Mouse (Mus musculus) kidney, adult 11 months (tissue): ENCODE measurements around the gene Mthfr.

Experiments
- DNase-seq: peaks from one replicate; pipeline ENCODE4 v3.0.0; 2022

Gene Mthfr

DNA sequence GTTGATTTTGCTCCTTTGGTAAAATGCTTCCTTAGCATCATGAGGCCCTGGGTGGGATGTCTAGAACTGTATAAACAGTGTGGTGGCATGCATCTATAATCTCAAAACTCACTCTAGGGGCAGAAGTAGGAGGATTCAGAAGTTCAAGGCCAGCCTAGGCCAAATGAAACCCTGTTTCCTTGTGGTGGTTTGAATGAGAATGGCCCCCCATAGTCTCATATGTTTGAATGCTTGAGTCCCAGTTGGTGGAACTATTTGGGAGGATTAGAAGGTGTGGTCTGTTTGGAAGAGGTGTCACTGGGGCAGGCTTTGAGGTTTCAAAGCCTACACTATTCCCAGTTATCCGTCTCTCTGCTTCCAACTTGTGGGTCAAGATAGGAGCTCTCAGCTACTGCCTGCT, 52.3 kb downstream of the Mthfr start:
- DNase-seq: no peak

DNA sequence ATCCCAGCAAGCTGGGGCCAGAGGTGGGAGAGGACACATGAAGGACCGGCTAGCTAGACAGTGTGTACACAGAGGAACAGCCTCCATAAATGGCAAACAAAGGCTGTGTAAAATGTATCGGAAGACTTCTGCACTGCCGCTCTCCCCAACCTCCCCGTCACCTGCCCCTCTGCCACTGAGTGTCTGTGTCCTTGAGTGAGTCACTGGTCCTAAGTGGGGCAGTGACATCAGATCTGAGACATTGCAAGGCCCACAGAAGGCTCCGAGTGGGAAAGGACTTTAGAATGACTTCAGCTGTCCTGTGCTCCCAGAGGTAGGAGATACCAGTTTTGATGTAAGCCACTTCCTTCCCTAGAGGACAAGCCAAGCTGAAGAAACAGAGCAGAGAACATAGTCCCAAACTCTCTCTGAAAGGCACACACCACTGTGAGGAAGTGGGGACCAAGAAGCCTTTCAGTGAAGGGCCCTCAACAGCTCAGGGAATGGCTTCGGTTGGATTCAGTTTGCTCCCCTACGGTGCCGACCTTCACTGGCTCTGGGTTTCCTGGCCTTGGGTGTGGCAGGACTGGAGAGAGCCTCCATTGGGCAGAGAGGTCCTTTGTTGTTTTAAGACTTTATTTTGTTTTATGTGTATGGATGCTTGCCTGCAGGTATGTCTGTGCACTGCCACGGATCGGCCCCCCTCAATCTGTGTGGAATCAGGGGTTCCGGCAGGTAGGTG, 53.8 kb downstream of the Mthfr start:
- DNase-seq: no peak

DNA sequence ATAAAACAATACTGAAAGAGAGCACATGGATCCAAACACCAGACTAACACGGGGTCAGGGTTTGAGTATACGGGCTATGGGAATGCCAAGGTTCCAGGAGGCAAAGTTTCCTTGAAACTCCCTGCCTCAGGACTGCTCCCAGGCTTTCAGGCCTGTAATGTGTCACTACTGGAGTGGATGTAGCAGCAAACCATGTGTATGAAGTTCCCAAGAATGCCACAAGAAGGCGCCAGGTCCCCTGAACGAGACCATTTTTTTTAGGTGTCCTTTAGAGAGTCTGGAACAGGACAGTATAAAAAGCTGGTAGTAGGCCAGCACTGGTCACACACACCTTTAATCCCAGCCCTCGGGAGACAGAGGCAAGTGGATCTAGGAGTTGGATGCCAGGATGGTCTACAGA, 55.3 kb downstream of the Mthfr start:
- DNase-seq: no peak

DNA sequence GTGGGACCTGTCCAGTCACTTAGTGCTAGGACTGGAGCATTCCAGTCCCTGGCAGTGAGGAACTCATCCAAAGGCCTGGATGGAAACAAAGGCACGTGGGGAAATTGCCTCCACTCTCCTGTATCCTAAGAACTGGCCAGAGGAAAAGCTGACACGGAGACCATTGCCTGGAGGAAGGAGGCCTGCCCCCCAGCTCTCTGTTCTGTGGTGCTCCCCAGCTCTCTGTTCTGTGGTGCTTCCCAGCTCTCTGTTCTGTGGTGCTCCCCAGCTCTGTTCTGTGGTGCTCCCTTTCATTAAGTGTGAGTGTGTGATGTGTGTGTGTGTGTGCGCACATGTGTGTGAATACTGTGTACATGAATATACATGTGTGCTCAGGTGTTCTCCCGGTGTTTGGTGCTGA, 56.2 kb downstream of the Mthfr start:
- DNase-seq: no peak

DNA sequence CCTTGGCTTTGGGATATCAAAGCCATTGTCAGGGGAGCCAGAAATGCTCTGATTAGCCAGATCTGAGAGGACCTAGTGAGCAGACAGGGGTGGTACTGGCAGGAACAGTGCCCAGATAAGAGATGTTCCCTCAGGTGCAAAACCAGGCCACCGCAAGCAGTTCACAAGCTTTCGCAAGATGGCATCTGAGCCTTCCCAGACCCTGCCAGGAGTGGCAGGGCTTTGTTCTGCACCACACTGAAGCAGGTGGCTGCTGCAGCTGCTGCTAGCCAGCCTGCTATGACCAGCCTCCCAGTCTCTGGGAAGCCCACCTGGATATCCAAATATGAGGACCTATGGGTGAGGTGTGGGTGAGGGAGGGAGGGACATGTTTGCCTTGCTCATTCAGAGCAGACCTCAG, 59.1 kb downstream of the Mthfr start:
- no peak for DNase-seq

DNA sequence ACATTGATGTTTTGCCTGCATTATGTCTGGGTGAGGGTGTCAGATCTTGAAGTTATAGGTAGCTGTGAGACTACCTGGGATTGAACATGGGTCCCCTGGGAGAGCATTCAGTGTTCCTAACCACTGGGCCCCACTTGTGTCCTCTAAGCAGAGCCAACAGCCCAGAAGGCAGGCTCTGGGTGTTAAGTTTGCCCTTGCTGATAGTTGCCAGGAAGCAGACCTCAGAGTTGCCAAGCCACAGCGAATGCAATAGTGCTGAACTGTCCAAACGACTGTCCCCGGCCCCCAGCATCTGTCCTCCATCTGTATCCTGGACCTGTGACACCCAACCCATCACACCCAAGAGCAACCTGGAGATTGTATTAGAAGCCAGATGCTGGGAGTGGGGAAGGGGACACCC, 59.8 kb downstream of the Mthfr start:
- DNase-seq: no peak

DNA sequence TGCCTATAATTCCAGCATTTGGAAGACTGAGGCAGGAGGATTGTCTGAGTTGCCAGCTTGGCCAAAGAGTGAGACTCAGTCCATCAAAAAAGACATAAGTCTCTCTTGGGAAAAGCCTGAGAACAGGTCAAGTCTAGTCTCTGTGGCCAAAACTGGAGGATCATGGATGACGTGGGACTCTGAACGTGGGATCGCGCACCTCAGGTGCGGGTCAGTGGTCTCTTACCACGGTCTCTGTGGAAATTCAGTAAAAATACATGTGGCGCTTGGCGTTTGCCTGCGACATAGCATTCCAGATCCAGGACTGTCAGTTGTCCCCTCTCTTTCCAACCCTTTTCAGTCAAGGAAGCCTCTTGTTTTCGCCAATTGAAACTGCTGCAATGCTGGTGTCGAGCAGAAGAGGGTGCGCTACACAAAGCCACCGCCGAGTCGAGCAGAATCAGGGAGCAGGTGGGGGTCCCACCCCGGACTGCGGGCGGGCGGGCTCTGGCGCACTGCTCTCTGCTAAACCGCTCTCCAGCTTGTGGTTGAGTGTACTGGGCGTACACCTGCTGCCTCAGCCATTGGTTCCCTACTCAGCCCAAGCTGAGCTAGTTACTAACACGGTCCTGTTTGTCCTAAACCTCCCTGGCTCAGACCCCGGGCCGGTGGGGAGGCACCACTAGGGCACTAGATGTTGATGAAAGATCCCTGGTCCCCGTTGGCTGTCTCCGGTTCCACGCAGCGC, 63.1 kb downstream of the Mthfr start:
- no peak for DNase-seq

DNA sequence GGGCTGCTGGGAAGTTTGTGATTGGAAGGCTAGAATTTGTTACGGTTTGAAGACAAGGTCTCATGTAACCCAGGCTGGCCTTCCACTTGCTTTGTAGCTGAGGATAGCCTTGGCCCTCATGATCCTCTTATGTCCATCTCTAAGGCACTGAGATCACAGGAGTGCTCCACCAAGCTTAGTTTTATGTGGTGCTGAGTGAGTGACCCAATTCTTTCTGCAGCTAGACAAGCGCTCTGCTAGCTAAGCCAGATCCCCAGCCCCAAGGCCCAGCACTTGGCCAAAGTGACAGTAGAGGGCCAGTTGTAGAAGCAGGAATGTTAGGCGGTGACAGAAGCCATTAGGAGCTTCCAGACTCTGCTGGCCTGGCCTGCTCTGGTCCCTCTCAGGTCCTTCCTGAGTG, 65.3 kb downstream of the Mthfr start:
- no peak for DNase-seq

DNA sequence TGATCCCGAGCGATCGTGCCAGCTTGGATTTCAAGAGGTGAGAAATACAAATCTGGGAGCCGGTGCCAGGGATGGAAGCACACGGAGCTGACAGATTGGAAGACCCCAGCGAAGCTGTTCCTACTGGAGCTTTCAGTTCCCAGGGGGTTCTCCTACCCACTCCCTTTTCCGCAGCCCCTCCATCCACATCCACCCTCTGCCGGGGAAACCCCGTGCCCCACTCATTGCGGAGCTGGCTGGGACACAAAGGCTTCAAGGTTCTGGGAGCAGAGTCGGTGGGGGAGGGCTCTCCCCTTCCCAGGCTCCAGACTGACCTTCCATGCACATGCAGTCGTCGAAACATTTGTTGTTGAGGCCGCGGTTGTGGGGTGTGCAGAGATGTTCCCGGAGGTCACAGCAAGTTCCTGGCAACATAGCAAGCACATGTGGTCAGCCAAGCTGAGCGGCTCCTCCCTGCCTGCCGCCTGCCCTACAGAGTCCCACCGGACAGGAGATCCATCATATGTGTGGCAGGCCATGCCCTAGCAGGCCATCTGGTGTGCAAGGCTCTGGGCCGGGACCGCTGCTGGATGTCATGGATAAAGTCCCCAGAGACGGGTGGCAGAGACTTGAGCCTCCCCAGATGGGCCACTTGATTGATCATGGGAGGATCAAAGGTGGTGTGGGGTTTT, 68.9 kb downstream of the Mthfr start:
- no peak for DNase-seq

DNA sequence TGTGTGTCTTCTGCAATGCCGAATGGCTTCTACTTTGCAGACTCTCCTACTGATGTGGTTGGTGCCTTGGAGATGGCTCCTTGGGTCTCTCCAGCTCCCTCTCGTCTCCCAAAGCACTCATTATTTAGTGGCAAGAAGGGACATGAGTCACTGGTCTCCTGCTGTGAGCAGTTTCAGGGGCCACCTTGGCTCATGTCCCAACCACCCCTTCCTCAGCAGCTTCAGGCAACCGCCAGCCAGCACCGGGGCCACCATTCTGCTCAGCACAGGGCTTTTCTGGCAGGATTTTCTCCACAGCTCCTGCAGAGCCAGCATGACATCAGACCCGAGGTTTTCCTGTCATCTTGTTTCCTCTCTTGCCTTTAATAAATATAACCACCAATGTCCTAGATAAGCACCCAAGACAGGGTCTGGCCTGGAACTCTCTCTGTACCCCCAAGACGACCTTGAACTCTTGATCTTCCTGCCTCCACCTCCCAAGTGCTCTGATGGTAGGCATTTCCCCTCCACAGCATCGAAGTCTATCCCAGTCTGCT, 69.8 kb downstream of the Mthfr start:
- DNase-seq: no peak
